Mouse (Mus musculus) heart, postnatal 10 days (tissue): ENCODE measurements at regions not wholly inside any gene's neighbourhood (a gene's known extent, or its start where the extent isn't known, plus 50 kb on each side); places are given as distances from the start of the nearest gene placed in this dataset.
A peak's percentile ranks its signal among the peaks of the same experiment; 100 is the strongest.
"Not testable (repeated sequence)": the region's sequence is repeated elsewhere in the genome, so short reads cannot be mapped to it uniquely, and the experiment has no call there.

Source experiments
- DNase-seq, 2 experiments: peaks; one replicate each; pipeline ENCODE4 v3.0.0; 2021
- intact Hi-C: fragments of 180-260 bp; cut with DNase I; formaldehyde crosslinking; loops from one replicate; pipeline ENCODE4 v1.15.1; 2025

DNA sequence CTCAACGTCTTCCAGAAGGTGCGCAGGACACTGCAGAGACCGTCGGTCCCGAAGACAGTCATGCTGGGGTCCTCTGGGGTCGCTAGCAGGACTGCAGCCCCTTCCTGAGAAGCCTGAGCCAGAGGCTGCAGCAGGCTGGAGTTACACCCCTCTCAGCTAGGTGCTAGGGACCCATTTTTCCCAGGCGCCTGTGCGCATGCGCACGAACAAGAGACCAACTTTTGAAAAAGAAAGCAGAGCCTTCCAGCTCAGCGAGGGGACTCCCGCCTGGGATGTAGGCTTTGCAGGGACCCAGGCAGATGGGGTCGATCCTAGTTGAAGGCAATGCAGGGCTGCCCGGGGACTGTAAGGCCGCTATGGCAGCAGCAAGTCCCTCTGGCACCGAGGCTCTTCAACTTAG lies 104.7 kb upstream of the Atg7 start:
- peak; percentile 13 to 18 for DNase-seq

DNA sequence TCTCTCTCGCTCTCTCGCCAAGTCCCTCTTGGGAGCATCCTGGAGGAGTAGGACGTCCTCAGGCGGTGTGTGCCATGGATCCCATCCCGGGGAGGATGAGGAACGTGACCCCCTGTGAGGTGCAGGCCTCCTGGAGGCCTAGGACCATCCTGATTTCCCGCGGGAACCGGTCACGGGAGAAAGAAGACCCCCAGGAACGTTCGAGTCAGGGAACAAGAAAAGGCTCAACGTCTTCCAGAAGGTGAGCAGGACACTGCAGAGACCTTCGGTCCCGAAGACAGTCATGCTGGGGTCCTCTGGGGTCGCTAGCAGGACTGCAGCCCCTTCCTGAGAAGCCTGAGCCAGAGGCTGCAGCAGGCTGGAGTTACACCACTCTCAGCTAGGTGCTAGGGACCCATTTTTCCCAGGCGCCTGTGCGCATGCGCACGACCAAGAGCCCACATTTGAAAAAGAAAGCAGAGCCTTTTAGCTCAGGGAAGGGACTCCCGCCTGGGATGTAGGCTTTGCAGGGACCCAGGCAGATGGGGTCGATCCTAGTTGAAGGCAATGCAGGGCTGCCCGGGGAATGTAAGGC lies 92.7 kb upstream of the Atg7 start:
- DNase-seq = peak; percentile 16 to 30

More for the DNA sequence above, 104.7 kb upstream of the Atg7 start:
- intact Hi-C loops = not testable (repeated sequence)

DNA sequence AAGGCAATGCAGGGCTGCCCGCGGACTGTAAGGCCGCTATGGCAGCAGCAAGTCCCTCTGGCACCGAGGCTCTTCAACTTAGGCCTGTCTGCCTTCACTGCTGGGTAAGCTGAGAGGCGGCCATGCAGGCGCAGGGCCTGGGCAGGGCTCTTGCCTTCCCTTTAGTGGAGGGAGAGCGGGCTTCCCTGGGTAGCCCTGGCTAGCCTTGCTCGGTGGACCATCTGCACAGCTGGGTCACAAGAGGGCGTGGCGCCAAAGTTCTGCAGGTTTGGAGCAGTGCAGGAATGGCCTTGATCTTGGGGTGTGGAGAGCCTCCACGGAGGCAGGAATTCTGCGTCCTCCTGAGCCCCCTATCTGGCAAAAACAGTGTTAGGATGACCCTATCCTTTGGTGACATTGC lies 89.8 kb upstream of the Atg7 start:
- intact Hi-C loops, DNase-seq: not testable (repeated sequence)

More for the DNA sequence above, 92.7 kb upstream of the Atg7 start:
- intact Hi-C loops = not testable (repeated sequence)

DNA sequence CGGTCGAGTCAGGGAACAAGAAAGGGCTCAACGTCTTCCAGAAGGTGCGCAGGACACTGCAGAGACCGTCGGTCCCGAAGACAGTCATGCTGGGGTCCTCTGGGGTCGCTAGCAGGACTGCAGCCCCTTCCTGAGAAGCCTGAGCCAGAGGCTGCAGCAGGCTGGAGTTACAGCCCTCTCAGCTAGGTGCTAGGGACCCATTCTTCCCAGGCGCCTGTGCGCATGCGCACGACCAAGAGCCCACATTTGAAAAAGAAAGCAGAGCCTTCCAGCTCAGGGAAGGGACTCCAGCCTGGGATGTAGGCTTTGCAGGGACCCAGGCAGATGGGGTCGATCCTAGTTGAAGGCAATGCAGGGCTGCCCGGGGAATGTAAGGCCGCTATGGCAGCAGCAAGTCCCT lies 87.7 kb upstream of the Atg7 start:
- intact Hi-C loops = not testable (repeated sequence)
- DNase-seq = peak; percentile 7 to 15

DNA sequence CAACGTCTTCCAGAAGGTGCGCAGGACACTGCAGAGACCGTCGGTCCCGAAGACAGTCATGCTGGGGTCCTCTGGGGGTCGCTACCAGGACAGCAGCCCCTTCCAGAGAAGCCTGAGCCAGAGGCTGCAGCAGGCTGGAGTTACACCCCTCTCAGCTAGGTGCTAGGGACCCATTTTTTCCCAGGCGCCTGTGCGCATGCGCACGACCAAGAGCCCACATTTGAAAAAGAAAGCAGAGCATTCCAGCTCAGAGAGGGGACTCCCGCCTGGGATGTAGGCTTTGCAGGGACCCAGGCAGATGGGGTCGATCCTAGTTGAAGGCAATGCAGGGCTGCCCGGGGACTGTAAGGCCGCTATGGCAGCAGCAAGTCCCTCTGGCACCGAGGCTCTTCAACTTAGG lies 65.6 kb upstream of the Atg7 start:
- DNase-seq = peak; percentile 57 to 64
- intact Hi-C loops = not testable (repeated sequence)
